Mouse (Mus musculus): ENCODE results near the gene Atxn2.

- TF ChIP-seq CTCF (IDR thresholded peaks at IDR 0.05; ENCODE audit: low read depth), result no peak
- TF ChIP-seq EP300 (IDR thresholded peaks at IDR 0.05; ENCODE audit: low read depth), result no peak
Measured at GRCm38 (mm10) chr5:121825606-121826005, 114.5 kb downstream of the Atxn2 start.

All from liver, postnatal 0 days (tissue).